ENCODE assay signal across 10 mouse cellular contexts in the genomic region with DNA sequence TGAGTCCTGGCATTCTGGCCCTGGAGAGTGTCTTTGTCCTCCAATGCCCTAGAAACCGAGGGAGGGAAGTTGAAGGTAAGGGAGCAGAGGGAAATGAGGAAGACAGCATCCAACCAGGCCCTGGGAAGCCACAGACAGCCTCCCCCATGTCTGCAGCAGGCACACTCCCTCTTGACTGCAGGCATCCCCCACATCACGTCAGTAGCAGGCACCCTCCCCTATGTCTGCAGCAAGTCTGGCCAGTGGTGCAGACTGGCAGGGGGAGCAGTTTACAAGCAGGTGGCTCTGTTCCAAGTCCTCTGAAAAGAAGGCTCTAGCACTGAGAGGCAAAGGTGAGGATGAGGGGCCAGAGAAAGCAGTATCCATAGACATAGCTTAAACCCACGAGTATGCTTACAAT. TPM values are rescaled to one million over a fixed set of nuclear protein-coding genes. Genes with fewer than 3 reads are reported as not detected.
DNase-seq lines count a peak whose midpoint lies in the region; ATAC-seq and TF ChIP-seq lines count a peak whose summit lies in the region.
"Had no signal": no experiment of that assay in that cellular context is flagged by ENCODE, and none has a peak within 500 bp of the region (broad histone marks: within the 10 kb centered on the region; RNA-seq: fewer than 3 reads in every experiment).

No protein-coding gene starts in this region.

- no peaks in the 10 kb centered on the region for H3K36me3 ChIP-seq in intestine, embryonic 15.5 days
- no peaks in the 10 kb centered on the region; the same call in 1 of the 2 replicates for H3K36me3 ChIP-seq in intestine, postnatal 0 days (ENCODE audit: control insufficient read depth, insufficient read depth)
- H3K36me3 ChIP-seq in heart, embryonic 12.5 days: peaks cover 17% of the 10 kb centered on the region

- no peak overlapping the region for H3K4me2 ChIP-seq in intestine, embryonic 15.5 days (replicated peaks)
- no peak overlapping the region for H3K4me2 ChIP-seq in intestine, postnatal 0 days (replicated peaks; ENCODE audit: low read depth)
- peak overlapping the region; percentile 40 for H3K4me2 ChIP-seq in heart, embryonic 12.5 days

- H3K4me1 ChIP-seq in intestine, embryonic 15.5 days (replicated peaks): peaks cover 19% of the 10 kb centered on the region; the same call in 1 of the 2 replicates
- H3K4me1 ChIP-seq in intestine, postnatal 0 days (replicated peaks; ENCODE audit: control insufficient read depth, insufficient read depth, low read length): 0 out of 2 replicates have a peak, but pooled peaks cover 3% of the 10 kb centered on the region
- peaks cover 35% of the 10 kb centered on the region for H3K4me1 ChIP-seq in heart, embryonic 12.5 days (replicated peaks)

- ATAC-seq in intestine, embryonic 15.5 days: no peak
- no peak for ATAC-seq in intestine, postnatal 0 days
- peak; percentile 69 for ATAC-seq in heart, embryonic 12.5 days (ENCODE audit: insufficient number of reproducible peaks, low FRiP score)

- 0 out of 2 replicates have a peak overlapping the region, but pooled peaks have one; percentile 24 for H3K27ac ChIP-seq in intestine, embryonic 15.5 days
- no peak overlapping the region for H3K27ac ChIP-seq in intestine, postnatal 0 days (ENCODE audit: low read depth, low read length)
- H3K27ac ChIP-seq in heart, embryonic 12.5 days (ENCODE audit: poor library complexity, severe bottlenecking): peak overlapping the region; percentile 81

- H3K4me3 ChIP-seq in intestine, embryonic 15.5 days (replicated peaks): no peak overlapping the region
- H3K4me3 ChIP-seq in intestine, postnatal 0 days (ENCODE audit: low read depth, low read length): no peak overlapping the region
- 0 out of 2 replicates have a peak overlapping the region, but pooled peaks have one; percentile 0 for H3K4me3 ChIP-seq in heart, embryonic 12.5 days

- no peak for TF ChIP-seq CTCF in intestine, postnatal 0 days (IDR thresholded peaks at IDR 0.05; ENCODE audit: low read depth)

- 18% methylated on average over 3 of the region's 3 CpGs for WGBS in intestine, embryonic 15.5 days
- 27% methylated on average over 3 of the region's 3 CpGs for WGBS in intestine, postnatal 0 days
- WGBS in heart, embryonic 12.5 days: 14% methylated on average over 3 of the region's 3 CpGs

- H3K9ac ChIP-seq in intestine, embryonic 15.5 days: no peak overlapping the region
- H3K9ac ChIP-seq in intestine, postnatal 0 days (ENCODE audit: low read depth, low read length): no peak overlapping the region
- no peak overlapping the region for H3K9ac ChIP-seq in heart, embryonic 12.5 days

- H3K27me3 ChIP-seq in intestine, embryonic 15.5 days (replicated peaks): no peaks in the 10 kb centered on the region
- no peaks in the 10 kb centered on the region for H3K27me3 ChIP-seq in intestine, postnatal 0 days (replicated peaks; ENCODE audit: control insufficient read depth, insufficient read depth, low read length)
- no peaks in the 10 kb centered on the region for H3K27me3 ChIP-seq in heart, embryonic 12.5 days (replicated peaks)
- H3K27me3 ChIP-seq: CH12.LX had no signal

- no peaks in the 10 kb centered on the region for H3K9me3 ChIP-seq in intestine, embryonic 15.5 days
- no peaks in the 10 kb centered on the region for H3K9me3 ChIP-seq in intestine, postnatal 0 days (ENCODE audit: control insufficient read depth)
- H3K9me3 ChIP-seq in heart, embryonic 12.5 days (replicated peaks): no peaks in the 10 kb centered on the region

- DNase-seq in NIH3T3 (ENCODE audit: low read depth): peak; percentile 66
- DNase-seq in lung, postnatal 14 days: peak; percentile 42
- no peak for DNase-seq in gastrocnemius, postnatal 4 days (ENCODE audit: low spot score in 2 of 2)
- DNase-seq in gastrocnemius, adult 8-10 months (ENCODE audit: low spot score in 2 of 2): no peak
- no peak for DNase-seq in right cerebral cortex, postnatal 14 days

RNA-seq across cellular contexts. Expression of a gene that starts 8.5 kb away (rescaled TPM):
- 6.7 and 6.8 TPM in 2 replicates for polyA plus RNA-seq in intestine, embryonic 15.5 days (2015; fragmentation: Nextera tagmentation; extraction: Ambion mirVana)
- 7.3 TPM in 2 replicates for polyA plus RNA-seq in intestine, postnatal 0 days (2015; fragmentation: Nextera tagmentation; extraction: Ambion mirVana)
- polyA plus RNA-seq in heart, embryonic 12.5 days (2016; fragmentation: Nextera tagmentation; extraction: Ambion mirVana): 3.0 and 4.9 TPM in 2 replicates
- 1 to 10 TPM; 2.2 to 2.5 TPM for total RNA-seq in gastrocnemius, postnatal 4 days (2021)
- under 1 TPM; 0.13 to 0.60 (median 0.23) TPM for total RNA-seq in gastrocnemius, adult 8-10 months (2022)
- total RNA-seq: CH12.LX had no signal

RNA-seq across cellular contexts. Expression of a gene that starts 19.6 kb away (rescaled TPM):
- polyA plus RNA-seq in intestine, embryonic 15.5 days (2015; fragmentation: Nextera tagmentation; extraction: Ambion mirVana): 150 and 159 TPM in 2 replicates
- 59.0 and 60.0 TPM in 2 replicates for polyA plus RNA-seq in intestine, postnatal 0 days (2015; fragmentation: Nextera tagmentation; extraction: Ambion mirVana)
- 123 TPM in 2 replicates for polyA plus RNA-seq in heart, embryonic 12.5 days (2016; fragmentation: Nextera tagmentation; extraction: Ambion mirVana)
- total RNA-seq in gastrocnemius, postnatal 4 days (2021): 100 to 1,000 TPM; 234 to 294 TPM
- 10 to 100 TPM; 19.7 to 42.4 (median 25.2) TPM for total RNA-seq in gastrocnemius, adult 8-10 months (2022)
- total RNA-seq: CH12.LX had no signal

RNA-seq across cellular contexts. Expression of a gene that starts 54.5 kb away (rescaled TPM):
- polyA plus RNA-seq in intestine, embryonic 15.5 days (2015; fragmentation: Nextera tagmentation; extraction: Ambion mirVana): not detected in 2 replicates
- 0.16 TPM in 1 of 2 replicates, not detected in the other for polyA plus RNA-seq in intestine, postnatal 0 days (2015; fragmentation: Nextera tagmentation; extraction: Ambion mirVana)
- 0.23 and 0.26 TPM in 2 replicates for polyA plus RNA-seq in heart, embryonic 12.5 days (2016; fragmentation: Nextera tagmentation; extraction: Ambion mirVana)
- total RNA-seq in gastrocnemius, postnatal 4 days (2021): under 1 TPM; 0.36 to 0.37 TPM
- total RNA-seq in gastrocnemius, adult 8-10 months (2022): not detected
- total RNA-seq: CH12.LX had no signal
- polyA plus RNA-seq: liver, embryonic 16.5 days had no signal

Comparison
In these comparisons a context has a peak if more than half of its experiments do, and no peak if none do; other contexts are left out.
1. DNase-seq: peak in NIH3T3 (single experiment) and lung, postnatal 14 days (single experiment); none in gastrocnemius, postnatal 4 days (0 of 2), gastrocnemius, adult 8-10 months (0 of 2) and right cerebral cortex, postnatal 14 days (single experiment).